Mouse (Mus musculus) thymus, adult 2 months (tissue): ENCODE measurements around the gene Prkg1.

ENCODE experiments used
- CTCF ChIP-seq: fragments of 200-500 bp; IDR thresholded peaks from 2 replicates; pipeline ENCODE4 v1.5.1; 2012; ENCODE audit warnings: mild to moderate bottlenecking, control low read depth, low read length, moderate library complexity, borderline replicate concordance; ENCODE audit not compliant: control insufficient read depth, poor library complexity, insufficient read depth; ENCODE audit errors: extremely low read depth
- POLR2A ChIP-seq: fragments of 200-500 bp; IDR thresholded peaks from 2 replicates; pipeline ENCODE4 v1.6.1; 2012; ENCODE audit warnings: mild to moderate bottlenecking, low read length, control low read depth, moderate library complexity; ENCODE audit not compliant: control insufficient read depth, poor library complexity, insufficient read depth; ENCODE audit errors: extremely low read depth

DNA sequence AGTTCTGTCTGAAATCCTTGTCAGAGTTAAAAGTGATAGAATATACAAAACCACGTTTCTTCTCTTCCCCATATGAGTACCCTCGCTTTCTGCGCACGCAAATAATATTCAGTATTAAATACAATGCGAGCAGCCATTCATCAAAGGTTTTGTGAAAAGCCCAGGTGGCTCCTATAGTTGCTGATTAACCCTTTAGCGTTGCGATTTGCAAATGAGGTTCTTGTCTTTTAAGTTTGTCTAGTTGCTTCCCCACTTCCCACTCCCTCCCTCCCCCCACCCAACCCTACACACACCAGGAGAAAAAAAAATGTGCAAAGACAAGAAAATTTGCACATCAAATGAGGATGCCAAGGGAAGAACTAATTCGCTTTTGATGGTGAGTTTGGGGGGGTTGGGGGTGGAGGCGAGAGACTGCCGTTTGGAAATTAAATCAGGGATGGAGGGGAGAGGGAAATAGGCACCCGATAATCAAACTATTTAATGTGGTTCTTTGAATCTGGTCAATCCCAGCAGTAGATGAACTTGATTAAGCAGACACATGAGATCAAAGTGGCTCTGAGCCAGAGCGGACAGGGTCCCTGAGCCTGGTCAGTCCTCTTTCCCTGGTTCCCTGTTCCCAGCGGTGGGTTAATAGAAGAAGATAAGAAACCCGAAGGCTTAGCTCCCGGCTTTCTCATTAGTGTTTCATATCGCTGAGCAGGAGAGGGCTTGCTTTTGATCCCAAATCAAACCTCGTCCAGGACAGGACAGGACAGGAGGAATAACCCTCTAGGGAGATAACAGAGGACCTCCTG lies 1214.8 kb downstream of the Prkg1 start:
- TF ChIP-seq CTCF (no peak), POLR2A (no peak)
